In genomic region chr17:80493891-80494290, GRCm38 (mm10) we compare ENCODE assay signal across 17 mouse cellular contexts.
"Had no signal": no experiment of that assay in that cellular context is flagged by ENCODE, and none has a peak within 500 bp of the region (broad histone marks: within the 10 kb centered on the region; RNA-seq: fewer than 3 reads in every experiment).

No protein-coding gene starts in this region.

- H3K27ac ChIP-seq: neural tube, embryonic 12.5 days; neural tube, embryonic 13.5 days; neural tube, embryonic 15.5 days; stomach, embryonic 15.5 days; stomach, postnatal 0 days had no signal

- H3K36me3 ChIP-seq: neural tube, embryonic 12.5 days; neural tube, embryonic 13.5 days; neural tube, embryonic 15.5 days; stomach, embryonic 15.5 days had no signal

- H3K9ac ChIP-seq: neural tube, embryonic 12.5 days; neural tube, embryonic 13.5 days; neural tube, embryonic 15.5 days; stomach, embryonic 15.5 days had no signal

- H3K27me3 ChIP-seq: neural tube, embryonic 12.5 days; neural tube, embryonic 13.5 days; neural tube, embryonic 15.5 days; stomach, embryonic 15.5 days had no signal

- H3K4me1 ChIP-seq: neural tube, embryonic 12.5 days; neural tube, embryonic 13.5 days; neural tube, embryonic 15.5 days; stomach, embryonic 15.5 days had no signal

- DNase-seq: retina, postnatal 1 day; right cerebral cortex, adult 18-20 months; right cerebral cortex, postnatal 14 days; right cerebral cortex, postnatal 25 days; right cerebral cortex, postnatal 4 days; spleen, adult 18-20 months; thymus, adult 18-20 months; thymus, adult 2 months; thymus, postnatal 14 days; thymus, postnatal 25 days; thymus, postnatal 36 days; thymus, postnatal 4 days had no signal

- H3K4me3 ChIP-seq: neural tube, embryonic 12.5 days; neural tube, embryonic 13.5 days; neural tube, embryonic 15.5 days; stomach, embryonic 15.5 days had no signal
